Mouse (Mus musculus) CD4-positive naive resting alpha-beta T cell, adult 76 days (primary cell): ENCODE results near the gene Smco2. TPM values are rescaled to one million over a fixed set of nuclear protein-coding genes. Genes with fewer than 3 reads are reported as not detected.

Experiments used
- total RNA-seq: library from RNA; stranded (reverse); gene quantifications from one replicate; pipeline ENCODE4 v1.2.4, GENCODE M21; 2023

The Smco2 gene
- total RNA-seq: not detected

GRCm38 (mm10) chr6:146850050-146850449 lies at the start of gene Smco2:
TSS of gene Smco2 (plus strand) at chr6:146850104.

GRCm38 (mm10) chr6:146887958-146888659 lies 38.2 kb downstream of the Smco2 start, which contains the start of gene Ppfibp1:
TSS of gene Ppfibp1 (plus strand) at chr6:146888487.

Other genes starting within 250 kb of the Smco2 start
- 39.0 TPM for gene Med21, start 207.6 kb upstream of the Smco2 start, total RNA-seq
- gene Tm7sf3, start 207.3 kb upstream of the Smco2 start, total RNA-seq: 5.9 TPM
- 17.2 TPM for gene Stk38l, start 125.1 kb upstream of the Smco2 start, total RNA-seq
- gene Arntl2, start 54.0 kb upstream of the Smco2 start, total RNA-seq: 0.41 TPM
- 9.2 TPM for gene Ppfibp1, start 38.4 kb downstream of the Smco2 start, total RNA-seq
- gene 1700034J05Rik, start 104.3 kb downstream of the Smco2 start, total RNA-seq: not detected
- 0.35 TPM for gene Rep15, start 182.5 kb downstream of the Smco2 start, total RNA-seq
- 57.7 TPM for gene Mrps35, start 192.7 kb downstream of the Smco2 start, total RNA-seq
- gene Mansc4, start 236.9 kb downstream of the Smco2 start, total RNA-seq: not detected
- 8.0 TPM for gene Klhl42, start 241.3 kb downstream of the Smco2 start, total RNA-seq